Mouse (Mus musculus) liver, postnatal 0 days (tissue): ENCODE measurements around the gene Meis2. TPM values are rescaled to one million over a fixed set of nuclear protein-coding genes. Genes with fewer than 3 reads are reported as not detected.

Experiments used
- ATAC-seq: fragments of 200-750 bp; cut with Nextera tagmentation; 2 replicates; pipeline ENCODE4 v1.8.0; 2017; ENCODE audit warnings: mild to moderate bottlenecking, moderate library complexity
- DNase-seq: peaks from one replicate; pipeline ENCODE4 v3.0.0-alpha.2; 2016
- H3K27ac ChIP-seq: fragments of 300-500 bp; sonication (generic); 2 replicates; pipeline ENCODE4 v1.5.1; 2014; ENCODE audit warnings: antibody characterized with exemption, moderate library complexity, mild to moderate bottlenecking, low read depth
- H3K27me3 ChIP-seq: fragments of 300-500 bp; sonication (generic); 2 replicates; pipeline ENCODE4 v1.6.1; 2014; ENCODE audit warnings: low read length, control low read depth, mixed read lengths; ENCODE audit not compliant: insufficient read depth
- H3K36me3 ChIP-seq: fragments of 300-500 bp; sonication (generic); replicated peaks from 2 replicates; pipeline ENCODE4 v1.6.1; 2014; ENCODE audit warnings: mild to moderate bottlenecking, control low read depth, low read length, moderate library complexity, mixed read lengths; ENCODE audit not compliant: insufficient read depth
- H3K4me1 ChIP-seq: fragments of 300-500 bp; sonication (generic); 2 replicates; pipeline ENCODE4 v1.6.1; 2014; ENCODE audit warnings: antibody characterized with exemption, mild to moderate bottlenecking, control low read depth; ENCODE audit not compliant: insufficient read depth
- H3K4me2 ChIP-seq: fragments of 300-500 bp; sonication (generic); 2 replicates; pipeline ENCODE4 v1.6.1; 2014; ENCODE audit warnings: low read depth, mild to moderate bottlenecking, low read length, moderate library complexity, mixed read lengths
- H3K4me3 ChIP-seq: fragments of 300-500 bp; sonication (generic); 2 replicates; pipeline ENCODE4 v1.5.1; 2014; ENCODE audit warnings: low read depth, low read length
- H3K9ac ChIP-seq: fragments of 300-500 bp; sonication (generic); replicated peaks from 2 replicates; pipeline ENCODE4 v1.6.1; 2014; ENCODE audit warnings: mild to moderate bottlenecking, moderate library complexity
- H3K9me3 ChIP-seq: fragments of 300-500 bp; sonication (generic); 2 replicates; pipeline ENCODE4 v1.6.1; 2016; ENCODE audit warnings: mild to moderate bottlenecking, control low read depth, low read length, mixed read lengths
- CTCF ChIP-seq: sonication (generic); IDR thresholded peaks from 2 replicates; pipeline ENCODE4 v1.5.1; 2016; ENCODE audit warnings: antibody characterized with exemption, low read depth
- EP300 ChIP-seq: IDR thresholded peaks from 2 replicates; pipeline ENCODE4 v1.6.1; 2016; ENCODE audit warnings: antibody characterized with exemption, low read depth, mild to moderate bottlenecking
- WGBS: fragments of 180-500 bp; shearing (Covaris S2); extraction: QIAGEN DNeasy Blood & Tissue Kit; methylation state at CpG from one replicate; pipeline ENCODE4 v1.1.7; 2014; ENCODE audit not compliant: insufficient replicate concordance; 5-methylcytosine and 5-hydroxymethylcytosine counted together
- polyA plus RNA-seq: library from polyadenylated mRNA; unstranded; fragments of >200 nt; fragmentation: Nextera tagmentation; extraction: Ambion mirVana; gene quantifications from 2 replicates; pipeline ENCODE4 v1.2.1, GENCODE M21; 2015

Gene Meis2
- polyA plus RNA-seq, 1 experiment from 2014 or later = 2.0 TPM

GRCm38 (mm10) chr2:115842821-115843220, 222.8 kb downstream of the Meis2 start:
- no peak for TF ChIP-seq EP300
- no peak for TF ChIP-seq CTCF
- no peaks in the 10 kb centered on the region for H3K27me3 ChIP-seq
- ATAC-seq = no peak
- H3K4me1 ChIP-seq = no peaks in the 10 kb centered on the region
- H3K36me3 ChIP-seq = no peaks in the 10 kb centered on the region
- no peak overlapping the region for H3K9ac ChIP-seq
- no peak overlapping the region for H3K4me2 ChIP-seq
- no peak overlapping the region for H3K27ac ChIP-seq
- H3K9me3 ChIP-seq = no peaks in the 10 kb centered on the region
- H3K4me3 ChIP-seq = no peak overlapping the region
- no peak for DNase-seq

- Histone ChIP-seq H3K4me1 (no peaks in the 10 kb centered on the region), H3K9ac (no peak overlapping the region), H3K27ac (no peak overlapping the region), H3K9me3 (no peaks in the 10 kb centered on the region), H3K4me3 (no peak overlapping the region), H3K36me3 (no peaks in the 10 kb centered on the region), H3K27me3 (no peaks in the 10 kb centered on the region), H3K4me2 (no peak overlapping the region)
- 74% methylated on average over 2 of the region's 2 CpGs for WGBS
- DNase-seq (no peak), ATAC-seq (no peak)
- TF ChIP-seq CTCF = no peak
- TF ChIP-seq EP300 = no peak
Observed at GRCm38 (mm10) chr2:115836034-115836433, 229.6 kb downstream of the Meis2 start.

- no peak overlapping the region for H3K9ac ChIP-seq
- H3K27me3 ChIP-seq = no peaks in the 10 kb centered on the region
- no peak overlapping the region for H3K4me3 ChIP-seq
- TF ChIP-seq CTCF = no peak
- TF ChIP-seq EP300 = no peak
- DNase-seq = no peak
- no peak overlapping the region for H3K27ac ChIP-seq
- WGBS = 83% methylated on average over 5 of the region's 5 CpGs
- no peaks in the 10 kb centered on the region for H3K4me1 ChIP-seq
- H3K9me3 ChIP-seq = no peaks in the 10 kb centered on the region
- ATAC-seq = no peak
- no peak overlapping the region for H3K4me2 ChIP-seq
- no peaks in the 10 kb centered on the region for H3K36me3 ChIP-seq
Observed at GRCm38 (mm10) chr2:115822361-115822760, 243.3 kb downstream of the Meis2 start.

GRCm38 (mm10) chr2:115817959-115818358, 247.7 kb downstream of the Meis2 start:
- H3K27ac ChIP-seq = no peak overlapping the region
- ATAC-seq (no peak), DNase-seq (no peak)
- no peak overlapping the region for H3K4me3 ChIP-seq
- 73% methylated on average over 6 of the region's 6 CpGs for WGBS
- no peaks in the 10 kb centered on the region for H3K9me3 ChIP-seq
- H3K27me3 ChIP-seq = no peaks in the 10 kb centered on the region
- H3K9ac ChIP-seq = no peak overlapping the region
- H3K36me3 ChIP-seq = no peaks in the 10 kb centered on the region
- H3K4me1 ChIP-seq = no peaks in the 10 kb centered on the region
- TF ChIP-seq CTCF (no peak), EP300 (no peak)
- no peak overlapping the region for H3K4me2 ChIP-seq

- no peak overlapping the region for H3K4me3 ChIP-seq
- TF ChIP-seq EP300 (no peak), CTCF (no peak)
- H3K4me1 ChIP-seq = no peaks in the 10 kb centered on the region
- no peak overlapping the region for H3K27ac ChIP-seq
- no peak overlapping the region for H3K4me2 ChIP-seq
- DNase-seq (no peak), ATAC-seq (no peak)
- 62% methylated on average over 6 of the region's 6 CpGs for WGBS
- no peaks in the 10 kb centered on the region for H3K27me3 ChIP-seq
- no peaks in the 10 kb centered on the region for H3K36me3 ChIP-seq
- no peak overlapping the region for H3K9ac ChIP-seq
- H3K9me3 ChIP-seq = no peaks in the 10 kb centered on the region
Observed at GRCm38 (mm10) chr2:115813721-115814120, 251.9 kb downstream of the Meis2 start.

- H3K9ac ChIP-seq = no peak overlapping the region
- H3K36me3 ChIP-seq = no peaks in the 10 kb centered on the region
- no peaks in the 10 kb centered on the region for H3K9me3 ChIP-seq
- H3K27ac ChIP-seq = no peak overlapping the region
- DNase-seq (no peak), ATAC-seq (no peak)
- no peak for TF ChIP-seq EP300
- no peak for TF ChIP-seq CTCF
- 43% methylated on average over 11 of the region's 11 CpGs for WGBS
- H3K4me2 ChIP-seq = no peak overlapping the region
- H3K4me3 ChIP-seq = no peak overlapping the region
- H3K4me1 ChIP-seq = no peaks in the 10 kb centered on the region
- H3K27me3 ChIP-seq = no peaks in the 10 kb centered on the region
Observed at GRCm38 (mm10) chr2:115813316-115813715, 252.3 kb downstream of the Meis2 start.
